Mouse (Mus musculus): ENCODE measurements around the gene Mycl. TPM values are rescaled to one million over a fixed set of nuclear protein-coding genes. Genes with fewer than 3 reads are reported as not detected.
A peak's percentile ranks its signal among the peaks of the same experiment; 100 is the strongest.

Mycl gene
- polyA plus RNA-seq, 1 experiment from 2014 or later: 14.0 TPM

- Histone ChIP-seq H3K4me3 (ENCODE audit: low read depth, low read length) (peak overlapping the region; percentile 48), H3K27me3 (replicated peaks; ENCODE audit: control insufficient read depth, insufficient read depth, low read length) (0 out of 2 replicates have a peak, but pooled peaks cover 17% of the 10 kb centered on the region), H3K4me1 (replicated peaks; ENCODE audit: control insufficient read depth, insufficient read depth, low read length) (peaks cover 17% of the 10 kb centered on the region), H3K4me2 (ENCODE audit: low read length) (peak overlapping the region; percentile 98), H3K27ac (ENCODE audit: low read depth) (no peak overlapping the region), H3K9ac (ENCODE audit: low read length) (peak overlapping the region; percentile 34), H3K9me3 (ENCODE audit: control insufficient read depth, low read length) (no peaks in the 10 kb centered on the region), H3K36me3 (ENCODE audit: control insufficient read depth, insufficient read depth, low read length) (no peaks in the 10 kb centered on the region)
- DNase-seq (ENCODE audit: low spot score) (peak; percentile 80), ATAC-seq (replicated peaks; ENCODE audit: low FRiP score, low TSS enrichment, low read depth) (peak; percentile 47; the same call in 1 of the 2 replicates)
- WGBS: 1% methylated on average over 43 of the region's 43 CpGs
Observed at GRCm38 (mm10) chr4:122960321-122961099, 34.9 kb upstream of the Mycl start.

GRCm38 (mm10) chr4:122961100-122961567 lies 34.3 kb upstream of the Mycl start, which contains the start of gene Mfsd2a:
Gene Mfsd2a (minus strand): TSS chr4:122961188.
- Histone ChIP-seq H3K9ac (ENCODE audit: low read length) (peak within 1 kb of the TSS; percentile 34), H3K4me2 (ENCODE audit: low read length) (peak within 1 kb of the TSS; percentile 98), H3K4me1 (replicated peaks; ENCODE audit: control insufficient read depth, insufficient read depth, low read length) (peaks cover 12% of the 10 kb centered on the region), H3K27me3 (replicated peaks; ENCODE audit: control insufficient read depth, insufficient read depth, low read length) (0 out of 2 replicates have a peak, but pooled peaks cover 17% of the 10 kb centered on the region), H3K27ac (ENCODE audit: low read depth) (no peak within 1 kb of the TSS), H3K4me3 (ENCODE audit: low read depth, low read length) (peak within 1 kb of the TSS; percentile 48), H3K36me3 (ENCODE audit: control insufficient read depth, insufficient read depth, low read length) (no peaks in the 10 kb centered on the region), H3K9me3 (ENCODE audit: control insufficient read depth, low read length) (no peaks in the 10 kb centered on the region)
- under 1% methylated on average over 27 of the region's 27 CpGs for WGBS
- DNase-seq (ENCODE audit: low spot score): no peak
- ATAC-seq (replicated peaks; ENCODE audit: low FRiP score, low TSS enrichment, low read depth): peak; percentile 74

- peak overlapping the region; percentile 98 for H3K4me2 ChIP-seq (ENCODE audit: low read length)
- H3K4me3 ChIP-seq (ENCODE audit: low read depth, low read length): no peak overlapping the region
- DNase-seq (ENCODE audit: low spot score): no peak
- no peaks in the 10 kb centered on the region for H3K9me3 ChIP-seq (ENCODE audit: control insufficient read depth, low read length)
- H3K27me3 ChIP-seq (replicated peaks; ENCODE audit: control insufficient read depth, insufficient read depth, low read length): 0 out of 2 replicates have a peak, but pooled peaks cover 17% of the 10 kb centered on the region
- no peak overlapping the region for H3K9ac ChIP-seq (ENCODE audit: low read length)
- peaks cover 12% of the 10 kb centered on the region for H3K4me1 ChIP-seq (replicated peaks; ENCODE audit: control insufficient read depth, insufficient read depth, low read length)
- no peaks in the 10 kb centered on the region for H3K36me3 ChIP-seq (ENCODE audit: control insufficient read depth, insufficient read depth, low read length)
- ATAC-seq (replicated peaks; ENCODE audit: low FRiP score, low TSS enrichment, low read depth): no peak
- no peak overlapping the region for H3K27ac ChIP-seq (ENCODE audit: low read depth)
- WGBS: 39% methylated on average over 6 of the region's 6 CpGs
Observed at GRCm38 (mm10) chr4:122961589-122961988, 33.9 kb upstream of the Mycl start.

- no peak overlapping the region for H3K9ac ChIP-seq (ENCODE audit: low read length)
- no peaks in the 10 kb centered on the region for H3K36me3 ChIP-seq (ENCODE audit: control insufficient read depth, insufficient read depth, low read length)
- H3K4me2 ChIP-seq (ENCODE audit: low read length): no peak overlapping the region
- H3K27me3 ChIP-seq (replicated peaks; ENCODE audit: control insufficient read depth, insufficient read depth, low read length): 0 out of 2 replicates have a peak, but pooled peaks cover 17% of the 10 kb centered on the region
- H3K4me1 ChIP-seq (replicated peaks; ENCODE audit: control insufficient read depth, insufficient read depth, low read length): peaks cover 12% of the 10 kb centered on the region
- no peak for DNase-seq (ENCODE audit: low spot score)
- H3K27ac ChIP-seq (ENCODE audit: low read depth): no peak overlapping the region
- no peak overlapping the region for H3K4me3 ChIP-seq (ENCODE audit: low read depth, low read length)
- no peak for ATAC-seq (replicated peaks; ENCODE audit: low FRiP score, low TSS enrichment, low read depth)
- no peaks in the 10 kb centered on the region for H3K9me3 ChIP-seq (ENCODE audit: control insufficient read depth, low read length)
- 55% methylated on average over 8 of the region's 8 CpGs for WGBS
Observed at GRCm38 (mm10) chr4:122962751-122963150, 32.7 kb upstream of the Mycl start.

- no peak for ATAC-seq (replicated peaks; ENCODE audit: low FRiP score, low TSS enrichment, low read depth)
- 65% methylated on average over 4 of the region's 4 CpGs for WGBS
Observed at GRCm38 (mm10) chr4:122968106-122968505, 27.3 kb upstream of the Mycl start.

GRCm38 (mm10) chr4:122971191-122971590 lies 24.3 kb upstream of the Mycl start:
- H3K4me2 ChIP-seq (ENCODE audit: low read length): no peak overlapping the region
- no peak overlapping the region for H3K9ac ChIP-seq (ENCODE audit: low read length)
- no peaks in the 10 kb centered on the region for H3K9me3 ChIP-seq (ENCODE audit: control insufficient read depth, low read length)
- no peak overlapping the region for H3K4me3 ChIP-seq (ENCODE audit: low read depth, low read length)
- WGBS: 87% methylated on average over 4 of the region's 4 CpGs
- no peaks in the 10 kb centered on the region for H3K27me3 ChIP-seq (replicated peaks; ENCODE audit: control insufficient read depth, insufficient read depth, low read length)
- ATAC-seq (replicated peaks; ENCODE audit: low FRiP score, low TSS enrichment, low read depth) (no peak), DNase-seq (ENCODE audit: low spot score) (no peak)
- no peaks in the 10 kb centered on the region for H3K4me1 ChIP-seq (replicated peaks; ENCODE audit: control insufficient read depth, insufficient read depth, low read length)
- no peak overlapping the region for H3K27ac ChIP-seq (ENCODE audit: low read depth)
- no peaks in the 10 kb centered on the region for H3K36me3 ChIP-seq (ENCODE audit: control insufficient read depth, insufficient read depth, low read length)

More at GRCm38 (mm10) chr4:122968106-122968505, 27.3 kb upstream of the Mycl start:
- no peaks in the 10 kb centered on the region for H3K36me3 ChIP-seq (ENCODE audit: control insufficient read depth, insufficient read depth, low read length)
- no peak for DNase-seq (ENCODE audit: low spot score)
- no peak overlapping the region for H3K4me2 ChIP-seq (ENCODE audit: low read length)
- no peak overlapping the region for H3K27ac ChIP-seq (ENCODE audit: low read depth)
- no peak overlapping the region for H3K4me3 ChIP-seq (ENCODE audit: low read depth, low read length)
- no peaks in the 10 kb centered on the region for H3K9me3 ChIP-seq (ENCODE audit: control insufficient read depth, low read length)
- no peak overlapping the region for H3K9ac ChIP-seq (ENCODE audit: low read length)
- no peaks in the 10 kb centered on the region for H3K27me3 ChIP-seq (replicated peaks; ENCODE audit: control insufficient read depth, insufficient read depth, low read length)
- H3K4me1 ChIP-seq (replicated peaks; ENCODE audit: control insufficient read depth, insufficient read depth, low read length): no peaks in the 10 kb centered on the region

GRCm38 (mm10) chr4:122971646-122972045 lies 23.8 kb upstream of the Mycl start:
- no peak for ATAC-seq (replicated peaks; ENCODE audit: low FRiP score, low TSS enrichment, low read depth)

GRCm38 (mm10) chr4:122972056-122972455 lies 23.4 kb upstream of the Mycl start:
- Histone ChIP-seq H3K27ac (ENCODE audit: low read depth) (no peak overlapping the region), H3K9me3 (ENCODE audit: control insufficient read depth, low read length) (no peaks in the 10 kb centered on the region)
- no peak for ATAC-seq (replicated peaks; ENCODE audit: low FRiP score, low TSS enrichment, low read depth)

More at GRCm38 (mm10) chr4:122971646-122972045, 23.8 kb upstream of the Mycl start:
- H3K9ac ChIP-seq (ENCODE audit: low read length): no peak overlapping the region
- H3K9me3 ChIP-seq (ENCODE audit: control insufficient read depth, low read length): no peaks in the 10 kb centered on the region
- H3K4me3 ChIP-seq (ENCODE audit: low read depth, low read length): no peak overlapping the region
- H3K27me3 ChIP-seq (replicated peaks; ENCODE audit: control insufficient read depth, insufficient read depth, low read length): no peaks in the 10 kb centered on the region
- 83% methylated on average over 4 of the region's 4 CpGs for WGBS
- H3K4me1 ChIP-seq (replicated peaks; ENCODE audit: control insufficient read depth, insufficient read depth, low read length): no peaks in the 10 kb centered on the region
- H3K27ac ChIP-seq (ENCODE audit: low read depth): no peak overlapping the region
- H3K36me3 ChIP-seq (ENCODE audit: control insufficient read depth, insufficient read depth, low read length): no peaks in the 10 kb centered on the region
- DNase-seq (ENCODE audit: low spot score): no peak
- no peak overlapping the region for H3K4me2 ChIP-seq (ENCODE audit: low read length)

More at GRCm38 (mm10) chr4:122972056-122972455, 23.4 kb upstream of the Mycl start:
- H3K36me3 ChIP-seq (ENCODE audit: control insufficient read depth, insufficient read depth, low read length): no peaks in the 10 kb centered on the region
- no peak overlapping the region for H3K4me2 ChIP-seq (ENCODE audit: low read length)
- no peak overlapping the region for H3K4me3 ChIP-seq (ENCODE audit: low read depth, low read length)
- no peak overlapping the region for H3K9ac ChIP-seq (ENCODE audit: low read length)
- no peaks in the 10 kb centered on the region for H3K27me3 ChIP-seq (replicated peaks; ENCODE audit: control insufficient read depth, insufficient read depth, low read length)
- DNase-seq (ENCODE audit: low spot score): no peak
- 68% methylated on average over 8 of the region's 8 CpGs for WGBS
- H3K4me1 ChIP-seq (replicated peaks; ENCODE audit: control insufficient read depth, insufficient read depth, low read length): no peaks in the 10 kb centered on the region
